Mouse (Mus musculus): Measurements from ENCODE around the gene Tuba3b. TPM values are rescaled to one million over a fixed set of nuclear protein-coding genes. Genes with fewer than 3 reads are reported as not detected.
A peak's percentile ranks its signal among the peaks of the same experiment; 100 is the strongest.

Tuba3b gene
- total and polyA plus RNA-seq, 2 experiments from 2014 or later = not detected

GRCm38 (mm10) chr6:145592036-145592435 is 23.5 kb upstream of the Tuba3b start:
- Histone ChIP-seq H3K27ac (ENCODE audit: low read depth, low read length) (no peak overlapping the region), H3K36me3 (ENCODE audit: insufficient read depth) (no peaks in the 10 kb centered on the region), H3K27me3 (ENCODE audit: insufficient read depth, low read length) (no peaks in the 10 kb centered on the region), H3K4me2 (ENCODE audit: low read depth) (no peak overlapping the region), H3K9me3 (ENCODE audit: low read length) (no peaks in the 10 kb centered on the region), H3K4me3 (ENCODE audit: low read depth, low read length) (no peak overlapping the region), H3K4me1 (ENCODE audit: insufficient read depth) (peaks cover 6% of the 10 kb centered on the region; the same call in 1 of the 2 replicates), H3K9ac (no peak overlapping the region)
- ATAC-seq (no peak; the same call in 1 of the 2 replicates), DNase-seq (no peak)
- TF ChIP-seq CTCF (IDR thresholded peaks at IDR 0.05; ENCODE audit: low read depth) = no peak
- 75% methylated on average over 6 of the region's 6 CpGs for WGBS

GRCm38 (mm10) chr6:145592531-145592998 is 23.0 kb upstream of the Tuba3b start:
- no peak overlapping the region for H3K4me2 ChIP-seq (ENCODE audit: low read depth)
- H3K27me3 ChIP-seq (ENCODE audit: insufficient read depth, low read length) = no peaks in the 10 kb centered on the region
- no peak for TF ChIP-seq CTCF (IDR thresholded peaks at IDR 0.05; ENCODE audit: low read depth)
- DNase-seq (peak; percentile 63), ATAC-seq (peak; percentile 29)
- H3K27ac ChIP-seq (ENCODE audit: low read depth, low read length) = no peak overlapping the region
- no peaks in the 10 kb centered on the region for H3K9me3 ChIP-seq (ENCODE audit: low read length)
- H3K9ac ChIP-seq = no peak overlapping the region
- H3K36me3 ChIP-seq (ENCODE audit: insufficient read depth) = no peaks in the 10 kb centered on the region
- 39% methylated on average over 8 of the region's 8 CpGs for WGBS
- H3K4me3 ChIP-seq (ENCODE audit: low read depth, low read length) = no peak overlapping the region
- H3K4me1 ChIP-seq (ENCODE audit: insufficient read depth) = peaks cover 6% of the 10 kb centered on the region; the same call in 1 of the 2 replicates

GRCm38 (mm10) chr6:145593991-145594390 is 21.6 kb upstream of the Tuba3b start:
- Histone ChIP-seq H3K4me1 (ENCODE audit: insufficient read depth) (peaks cover 10% of the 10 kb centered on the region; the same call in 1 of the 2 replicates), H3K9me3 (ENCODE audit: low read length) (no peaks in the 10 kb centered on the region), H3K27me3 (ENCODE audit: insufficient read depth, low read length) (no peaks in the 10 kb centered on the region), H3K36me3 (ENCODE audit: insufficient read depth) (no peaks in the 10 kb centered on the region), H3K4me2 (ENCODE audit: low read depth) (no peak overlapping the region), H3K9ac (no peak overlapping the region), H3K4me3 (ENCODE audit: low read depth, low read length) (no peak overlapping the region), H3K27ac (ENCODE audit: low read depth, low read length) (no peak overlapping the region)
- no peak for ATAC-seq
- DNase-seq = no peak
- TF ChIP-seq CTCF (IDR thresholded peaks at IDR 0.05; ENCODE audit: low read depth) = no peak
- 85% methylated on average over 7 of the region's 7 CpGs for WGBS

GRCm38 (mm10) chr6:145595905-145596304 is 19.7 kb upstream of the Tuba3b start:
- no peaks in the 10 kb centered on the region for H3K27me3 ChIP-seq (ENCODE audit: insufficient read depth, low read length)
- peaks cover 10% of the 10 kb centered on the region; the same call in 1 of the 2 replicates for H3K4me1 ChIP-seq (ENCODE audit: insufficient read depth)
- ATAC-seq (no peak), DNase-seq (no peak)
- H3K4me2 ChIP-seq (ENCODE audit: low read depth) = no peak overlapping the region
- H3K27ac ChIP-seq (ENCODE audit: low read depth, low read length) = no peak overlapping the region
- TF ChIP-seq CTCF (IDR thresholded peaks at IDR 0.05; ENCODE audit: low read depth) = no peak
- 91% methylated on average over 4 of the region's 4 CpGs for WGBS
- H3K9me3 ChIP-seq (ENCODE audit: low read length) = no peaks in the 10 kb centered on the region
- no peak overlapping the region for H3K9ac ChIP-seq
- no peak overlapping the region for H3K4me3 ChIP-seq (ENCODE audit: low read depth, low read length)
- H3K36me3 ChIP-seq (ENCODE audit: insufficient read depth) = no peaks in the 10 kb centered on the region

GRCm38 (mm10) chr6:145598794-145599555 is 16.6 kb upstream of the Tuba3b start:
- WGBS = 52% methylated on average over 11 of the region's 11 CpGs
- peak; percentile 32; the same call in 1 of the 2 replicates for ATAC-seq
- H3K27me3 ChIP-seq (ENCODE audit: insufficient read depth, low read length) = no peaks in the 10 kb centered on the region
- TF ChIP-seq CTCF (IDR thresholded peaks at IDR 0.05; ENCODE audit: low read depth) = no peak
- no peak overlapping the region for H3K4me3 ChIP-seq (ENCODE audit: low read depth, low read length)
- DNase-seq = peak; percentile 44
- no peak overlapping the region for H3K4me2 ChIP-seq (ENCODE audit: low read depth)
- H3K27ac ChIP-seq (ENCODE audit: low read depth, low read length) = 0 out of 2 replicates have a peak overlapping the region, but pooled peaks have one; percentile 15
- no peak overlapping the region for H3K9ac ChIP-seq
- H3K4me1 ChIP-seq (ENCODE audit: insufficient read depth) = 0 out of 2 replicates have a peak, but pooled peaks cover 4% of the 10 kb centered on the region
- H3K9me3 ChIP-seq (ENCODE audit: low read length) = no peaks in the 10 kb centered on the region
- H3K36me3 ChIP-seq (ENCODE audit: insufficient read depth) = no peaks in the 10 kb centered on the region

- no peak for TF ChIP-seq CTCF (IDR thresholded peaks at IDR 0.05; ENCODE audit: low read depth)
- H3K36me3 ChIP-seq (ENCODE audit: insufficient read depth) = no peaks in the 10 kb centered on the region
- H3K9me3 ChIP-seq (ENCODE audit: low read length) = no peaks in the 10 kb centered on the region
- DNase-seq (no peak), ATAC-seq (no peak)
- no peaks in the 10 kb centered on the region for H3K4me1 ChIP-seq (ENCODE audit: insufficient read depth)
- no peak overlapping the region for H3K9ac ChIP-seq
- H3K27ac ChIP-seq (ENCODE audit: low read depth, low read length) = no peak overlapping the region
- H3K4me2 ChIP-seq (ENCODE audit: low read depth) = no peak overlapping the region
- WGBS = 11% methylated on average over 2 of the region's 2 CpGs
- H3K27me3 ChIP-seq (ENCODE audit: insufficient read depth, low read length) = no peaks in the 10 kb centered on the region
- H3K4me3 ChIP-seq (ENCODE audit: low read depth, low read length) = no peak overlapping the region
These were observed 11.4 kb upstream of the Tuba3b start for GRCm38 (mm10) chr6:145604126-145604525.

GRCm38 (mm10) chr6:145604648-145605047 is 10.9 kb upstream of the Tuba3b start:
- H3K4me2 ChIP-seq (ENCODE audit: low read depth) = no peak overlapping the region

More at GRCm38 (mm10) chr6:145604648-145605047, 10.9 kb upstream of the Tuba3b start:
- Histone ChIP-seq H3K4me1 (ENCODE audit: insufficient read depth) (no peaks in the 10 kb centered on the region), H3K9me3 (ENCODE audit: low read length) (no peaks in the 10 kb centered on the region), H3K4me3 (ENCODE audit: low read depth, low read length) (no peak overlapping the region), H3K27ac (ENCODE audit: low read depth, low read length) (no peak overlapping the region), H3K9ac (no peak overlapping the region), H3K27me3 (ENCODE audit: insufficient read depth, low read length) (no peaks in the 10 kb centered on the region), H3K36me3 (ENCODE audit: insufficient read depth) (no peaks in the 10 kb centered on the region)
- TF ChIP-seq CTCF (IDR thresholded peaks at IDR 0.05; ENCODE audit: low read depth) = no peak
- no peak for ATAC-seq
- no peak for DNase-seq
- 84% methylated on average over 4 of the region's 4 CpGs for WGBS
